Mouse (Mus musculus) testis, adult 2 months (tissue): ENCODE data around the gene Myt1l.

Experiments used
- CTCF ChIP-seq: fragments of 200-500 bp; IDR thresholded peaks from 2 replicates; pipeline ENCODE4 v1.5.1; 2012; ENCODE audit warnings: low read depth, mild to moderate bottlenecking, inconsistent platforms, low read length, moderate library complexity; ENCODE audit not compliant: control insufficient read depth, insufficient read depth, insufficient replicate concordance
- POLR2A ChIP-seq: fragments of 200-500 bp; IDR thresholded peaks from 2 replicates; pipeline ENCODE4 v1.6.1; 2012; ENCODE audit warnings: low read depth, mild to moderate bottlenecking, inconsistent platforms, low read length, moderate library complexity; ENCODE audit not compliant: control insufficient read depth

GRCm38 (mm10) chr12:29877977-29878376 lies 349.8 kb downstream of the Myt1l start:
- TF ChIP-seq CTCF (no peak), POLR2A (no peak)
